Mouse (Mus musculus) liver, adult 2 months (tissue): Measurements from ENCODE around the gene Amn1.

ENCODE experiments used
- CTCF ChIP-seq: fragments of 200-500 bp; IDR thresholded peaks from 2 replicates; pipeline ENCODE4 v1.5.1; 2011; ENCODE audit warnings: low read depth, low read length, control low read depth
- POLR2A ChIP-seq: fragments of 200-500 bp; IDR thresholded peaks from 2 replicates; pipeline ENCODE4 v1.6.1; 2011; ENCODE audit warnings: low read length, control low read depth; ENCODE audit not compliant: insufficient read depth; ENCODE audit errors: extremely low read depth

- peak; percentile 50 for TF ChIP-seq CTCF
- no peak for TF ChIP-seq POLR2A
These were observed 56.0 kb downstream of the Amn1 start for GRCm38 (mm10) chr6:149132311-149133077.
